Comparison of ENCODE assay signal across 8 mouse cellular contexts in the genomic region with DNA sequence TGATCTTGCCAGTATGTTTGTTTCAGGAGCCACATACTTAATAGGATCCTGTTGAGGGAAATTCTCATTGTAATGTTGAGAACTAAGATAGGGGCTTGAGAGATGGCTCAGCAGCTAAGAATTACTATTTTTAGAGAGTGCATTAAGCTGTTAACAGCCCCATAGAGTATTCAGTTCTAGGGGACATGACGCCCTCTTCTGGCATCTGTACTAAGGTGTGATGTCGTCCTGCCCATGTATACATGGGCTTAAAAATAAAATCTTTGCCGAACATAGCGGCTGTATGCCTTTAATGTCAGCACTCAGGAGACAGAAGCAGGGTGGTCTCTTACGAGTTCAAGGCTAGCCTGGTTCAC. TPM values are rescaled to one million over a fixed set of nuclear protein-coding genes. Genes with fewer than 3 reads are reported as not detected.
DNase-seq lines count a peak whose midpoint lies in the region; ATAC-seq and TF ChIP-seq lines count a peak whose summit lies in the region.

No protein-coding gene starts in this region.

- H3K36me3 ChIP-seq in lung, embryonic 14.5 days (ENCODE audit: insufficient read depth), result peaks cover 9% of the 10 kb centered on the region
- peaks cover 10% of the 10 kb centered on the region for H3K36me3 ChIP-seq in limb, embryonic 13.5 days
- H3K36me3 ChIP-seq in small intestine, adult 2 months (ENCODE audit: control insufficient read depth, insufficient read depth, low read length), result peaks cover 7% of the 10 kb centered on the region

- TF ChIP-seq CTCF in lung, embryonic 14.5 days (IDR thresholded peaks at IDR 0.05; ENCODE audit: low read depth), result peak; percentile 40; the same call in 1 of the 2 replicates
- no peak for TF ChIP-seq CTCF in embryonic fibroblast, embryonic 13.5 days (IDR thresholded peaks at IDR 0.05; ENCODE audit: borderline replicate concordance, insufficient read depth, low read length)
- no peak for TF ChIP-seq CTCF in small intestine, adult 2 months (IDR thresholded peaks at IDR 0.05; ENCODE audit: extremely low read depth, insufficient read length, insufficient replicate concordance, low read depth, low read length)

- TF ChIP-seq POLR2A in embryonic fibroblast, embryonic 13.5 days (IDR thresholded peaks at IDR 0.05; ENCODE audit: low read depth, low read length), result no peak
- no peak for TF ChIP-seq POLR2A in small intestine, adult 2 months (IDR thresholded peaks at IDR 0.05; ENCODE audit: low read depth, low read length)

- no peak overlapping the region for H3K9ac ChIP-seq in lung, embryonic 14.5 days
- no peak overlapping the region for H3K9ac ChIP-seq in limb, embryonic 13.5 days

- peak overlapping the region; percentile 92; the same call in 1 of the 2 replicates for H3K27ac ChIP-seq in lung, embryonic 14.5 days (ENCODE audit: low read depth)
- H3K27ac ChIP-seq in embryonic fibroblast, embryonic 13.5 days (ENCODE audit: insufficient read depth, low read length), result no peak overlapping the region
- H3K27ac ChIP-seq in limb, embryonic 13.5 days, result no peak overlapping the region
- H3K27ac ChIP-seq in small intestine, adult 2 months (ENCODE audit: insufficient read depth, low read depth, low read length), result no peak overlapping the region

- H3K27me3 ChIP-seq in lung, embryonic 14.5 days (ENCODE audit: insufficient read depth, low read length), result no peaks in the 10 kb centered on the region
- no peaks in the 10 kb centered on the region for H3K27me3 ChIP-seq in limb, embryonic 13.5 days
- H3K27me3 ChIP-seq in small intestine, adult 2 months (ENCODE audit: control insufficient read depth, insufficient read depth, low read length), result no peaks in the 10 kb centered on the region

- peak overlapping the region; percentile 80 for H3K4me2 ChIP-seq in lung, embryonic 14.5 days
- H3K4me2 ChIP-seq in limb, embryonic 13.5 days (replicated peaks), result peak overlapping the region; percentile 92

- peak overlapping the region; percentile 85 for H3K4me3 ChIP-seq in lung, embryonic 14.5 days (ENCODE audit: low read depth, low read length)
- peak overlapping the region; percentile 53 for H3K4me3 ChIP-seq in embryonic fibroblast, embryonic 13.5 days (ENCODE audit: insufficient read depth, low read length)
- H3K4me3 ChIP-seq in limb, embryonic 13.5 days, result peak overlapping the region; percentile 87
- H3K4me3 ChIP-seq in small intestine, adult 2 months (ENCODE audit: low read depth, low read length), result 0 out of 2 replicates have a peak overlapping the region, but pooled peaks have one; percentile 69

- H3K9me3 ChIP-seq in lung, embryonic 14.5 days (ENCODE audit: low read depth, low read length), result no peaks in the 10 kb centered on the region
- no peaks in the 10 kb centered on the region for H3K9me3 ChIP-seq in limb, embryonic 13.5 days

- DNase-seq in lung, embryonic 14.5 days, result no peak
- DNase-seq in lung, adult 18-20 months, result no peak
- no peak for DNase-seq in yolk sac, embryonic 10.5 days (ENCODE audit: low spot score)
- DNase-seq in frontal cortex, postnatal 14 days (ENCODE audit: low spot score in 2 of 2), result no peak
- DNase-seq in spleen, postnatal 14 days (ENCODE audit: low spot score in 2 of 2), result no peak

- WGBS in lung, embryonic 14.5 days, result 9% methylated on average over 5 of the region's 5 CpGs
- 3% methylated on average over 5 of the region's 5 CpGs for WGBS in limb, embryonic 13.5 days
- WGBS in small intestine, adult 2 months, result 2% methylated on average over 5 of the region's 5 CpGs

- ATAC-seq in lung, embryonic 14.5 days (ENCODE audit: insufficient read depth), result no peak; the same call in 1 of the 2 replicates
- ATAC-seq in limb, embryonic 13.5 days (ENCODE audit: low FRiP score, low read depth), result no peak

- H3K4me1 ChIP-seq in lung, embryonic 14.5 days (ENCODE audit: insufficient read depth), result 0 out of 2 replicates have a peak, but pooled peaks cover 5% of the 10 kb centered on the region
- H3K4me1 ChIP-seq in embryonic fibroblast, embryonic 13.5 days (ENCODE audit: control insufficient read depth, insufficient read depth, low read length), result peaks cover 5% of the 10 kb centered on the region; the same call in 1 of the 2 replicates
- H3K4me1 ChIP-seq in limb, embryonic 13.5 days, result peaks cover 15% of the 10 kb centered on the region
- peaks cover 5% of the 10 kb centered on the region; the same call in 1 of the 2 replicates for H3K4me1 ChIP-seq in small intestine, adult 2 months (ENCODE audit: control insufficient read depth, insufficient read depth, insufficient read length, low read length)

RNA-seq across cellular contexts. Expression of a gene that starts 0.3 kb away (rescaled TPM):
- 8.0 and 9.3 TPM in 2 replicates for polyA plus RNA-seq in lung, embryonic 14.5 days (2014; fragmentation: Nextera tagmentation; extraction: Ambion mirVana)
- polyA plus RNA-seq in embryonic fibroblast, embryonic 13.5 days (2011; ENCODE audit: insufficient read length, low read depth, missing spikeins), result 7.5 and 7.9 TPM in 2 replicates
- 4.0 and 4.1 TPM in 2 replicates for polyA plus RNA-seq in limb, embryonic 13.5 days (2015; fragmentation: Nextera tagmentation; extraction: Ambion mirVana)
- polyA plus RNA-seq in small intestine, adult 2 months (2012; rRNA removed), result 17.5 and 34.0 TPM in 2 replicates

RNA-seq across cellular contexts. Expression of a gene that starts 4.0 kb away (rescaled TPM):
- 0.12 and 0.37 TPM in 2 replicates for polyA plus RNA-seq in lung, embryonic 14.5 days (2014; fragmentation: Nextera tagmentation; extraction: Ambion mirVana)
- not detected in 2 replicates for polyA plus RNA-seq in embryonic fibroblast, embryonic 13.5 days (2011; ENCODE audit: insufficient read length, low read depth, missing spikeins)
- 0.33 and 0.51 TPM in 2 replicates for polyA plus RNA-seq in limb, embryonic 13.5 days (2015; fragmentation: Nextera tagmentation; extraction: Ambion mirVana)
- 0.06 and 0.08 TPM in 2 replicates for polyA plus RNA-seq in small intestine, adult 2 months (2012; rRNA removed)
